Mouse (Mus musculus) liver, postnatal 0 days (tissue): ENCODE results near the gene Map1b.

Experiments
- CTCF ChIP-seq: sonication (generic); IDR thresholded peaks from 2 replicates; pipeline ENCODE4 v1.5.1; 2016; ENCODE audit warnings: antibody characterized with exemption, low read depth
- EP300 ChIP-seq: IDR thresholded peaks from 2 replicates; pipeline ENCODE4 v1.6.1; 2016; ENCODE audit warnings: antibody characterized with exemption, low read depth, mild to moderate bottlenecking

GRCm38 (mm10) chr13:99375550-99375949, 140.8 kb downstream of the Map1b start:
- peak; percentile 88 for TF ChIP-seq CTCF
- TF ChIP-seq EP300: no peak
